Mouse (Mus musculus) testis, adult 2 months (tissue): ENCODE data around the gene Arpc1a. TPM values are rescaled to one million over a fixed set of nuclear protein-coding genes. Genes with fewer than 3 reads are reported as not detected.
A peak's percentile ranks its signal among the peaks of the same experiment; 100 is the strongest.
"Not testable (repeated sequence)": the region's sequence is repeated elsewhere in the genome, so short reads cannot be mapped to it uniquely, and the experiment has no call there.

ENCODE experiments used
- H3K27ac ChIP-seq: fragments of 200-500 bp; 2 replicates; pipeline ENCODE4 v1.5.1; 2012; ENCODE audit warnings: low read depth, low read length; ENCODE audit not compliant: control insufficient read depth, insufficient read depth
- H3K27me3 ChIP-seq: fragments of 200-500 bp; 2 replicates; pipeline ENCODE4 v1.6.1; 2012; ENCODE audit warnings: mild to moderate bottlenecking, low read length, moderate library complexity; ENCODE audit not compliant: control insufficient read depth, insufficient read depth
- H3K36me3 ChIP-seq: fragments of 200-500 bp; 2 replicates; pipeline ENCODE4 v1.6.1; 2012; ENCODE audit warnings: mild to moderate bottlenecking, low read length; ENCODE audit not compliant: control insufficient read depth, insufficient read depth
- H3K4me1 ChIP-seq: fragments of 200-500 bp; 2 replicates; pipeline ENCODE4 v1.6.1; 2012; ENCODE audit warnings: low read length; ENCODE audit not compliant: control insufficient read depth, insufficient read depth
- H3K4me3 ChIP-seq: fragments of 200-500 bp; 2 replicates; pipeline ENCODE4 v1.5.1; 2012; ENCODE audit warnings: low read depth, mild to moderate bottlenecking, low read length, moderate library complexity, mixed read lengths; ENCODE audit not compliant: control insufficient read depth
- CTCF ChIP-seq: fragments of 200-500 bp; IDR thresholded peaks from 2 replicates; pipeline ENCODE4 v1.5.1; 2012; ENCODE audit warnings: low read depth, mild to moderate bottlenecking, inconsistent platforms, low read length, moderate library complexity; ENCODE audit not compliant: control insufficient read depth, insufficient read depth, insufficient replicate concordance
- POLR2A ChIP-seq: fragments of 200-500 bp; IDR thresholded peaks from 2 replicates; pipeline ENCODE4 v1.6.1; 2012; ENCODE audit warnings: low read depth, mild to moderate bottlenecking, inconsistent platforms, low read length, moderate library complexity; ENCODE audit not compliant: control insufficient read depth
- polyA plus RNA-seq: library from polyadenylated mRNA; depleted of rRNA; stranded (reverse); fragments of >200 nt; gene quantifications from 2 replicates; pipeline ENCODE4 v1.2.3, GENCODE M21; 2012

The Arpc1a gene
- polyA plus RNA-seq, 1 experiment = 147 TPM

DNA sequence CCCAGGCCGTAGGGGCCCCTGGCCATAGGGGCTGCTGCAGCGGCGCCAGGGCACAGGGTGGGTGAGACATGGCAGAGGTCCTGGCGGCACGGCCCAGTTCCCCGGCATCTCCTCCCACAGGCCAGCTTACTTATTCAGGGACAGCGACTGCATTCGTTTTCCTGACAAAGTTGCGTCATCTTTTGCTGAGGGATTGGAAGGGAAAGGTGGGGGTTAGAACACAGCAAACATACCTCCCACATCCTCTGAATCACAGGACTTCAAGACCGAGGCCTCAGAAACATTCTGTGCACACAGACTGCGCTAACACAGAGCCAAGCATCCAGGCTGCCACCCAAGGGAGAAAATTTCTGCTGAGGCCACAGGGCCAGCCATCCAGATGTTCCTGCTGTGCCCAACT lies 46.6 kb downstream of the Arpc1a start:
- Histone ChIP-seq H3K36me3 (peaks cover 8% of the 10 kb centered on the region), H3K27ac (no peak overlapping the region; the same call in 1 of the 2 replicates), H3K4me1 (peaks cover 5% of the 10 kb centered on the region), H3K4me3 (no peak overlapping the region), H3K27me3 (no peaks in the 10 kb centered on the region)
- no peak for TF ChIP-seq CTCF
- TF ChIP-seq POLR2A = no peak

DNA sequence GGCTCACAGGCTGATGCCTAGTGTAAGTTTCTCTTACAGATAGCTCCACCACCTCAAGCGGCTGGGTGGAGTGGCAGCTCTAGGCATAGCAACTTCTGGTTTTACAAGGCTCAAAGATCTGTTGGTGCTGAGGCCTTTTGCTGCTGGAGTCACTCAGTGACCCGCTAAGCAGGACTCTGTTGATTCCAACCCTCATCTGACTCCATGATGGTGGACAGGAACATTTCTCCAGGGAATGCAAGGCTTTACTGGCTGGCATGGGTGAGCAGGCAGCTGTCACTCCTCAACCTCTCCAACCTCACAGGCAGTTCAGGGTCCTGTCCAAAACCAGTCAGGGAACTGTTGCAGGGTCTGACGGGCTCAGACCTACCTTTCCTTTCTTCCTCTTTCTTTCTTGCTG lies 47.4 kb downstream of the Arpc1a start:
- H3K27me3 ChIP-seq = no peaks in the 10 kb centered on the region
- H3K4me1 ChIP-seq = peaks cover 5% of the 10 kb centered on the region
- no peak overlapping the region for H3K27ac ChIP-seq
- TF ChIP-seq POLR2A = no peak
- no peak for TF ChIP-seq CTCF
- peaks cover 8% of the 10 kb centered on the region for H3K36me3 ChIP-seq
- H3K4me3 ChIP-seq = no peak overlapping the region

DNA sequence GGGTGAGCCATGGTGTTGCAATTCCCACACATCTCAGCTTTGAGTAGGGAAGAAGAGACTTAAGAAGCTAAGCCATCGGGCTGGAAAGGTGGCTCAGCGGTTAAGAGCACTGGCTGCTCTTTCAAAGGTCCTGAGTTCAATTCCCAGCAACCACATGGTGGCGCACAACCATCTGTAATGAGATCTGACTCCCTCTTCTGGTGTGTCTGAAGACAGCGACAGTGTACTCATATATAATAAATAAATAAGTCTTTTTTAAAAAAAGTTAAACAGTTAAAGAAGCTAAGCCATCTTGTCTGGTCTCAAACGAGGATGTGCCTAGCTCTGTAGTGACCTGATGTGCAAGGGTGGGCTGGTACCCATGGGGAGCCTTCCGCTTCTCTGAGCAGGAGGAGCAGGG lies 49.6 kb downstream of the Arpc1a start:
- H3K27ac ChIP-seq, H3K36me3 ChIP-seq, H3K4me1 ChIP-seq, H3K27me3 ChIP-seq, H3K4me3 ChIP-seq: not testable (repeated sequence)

DNA sequence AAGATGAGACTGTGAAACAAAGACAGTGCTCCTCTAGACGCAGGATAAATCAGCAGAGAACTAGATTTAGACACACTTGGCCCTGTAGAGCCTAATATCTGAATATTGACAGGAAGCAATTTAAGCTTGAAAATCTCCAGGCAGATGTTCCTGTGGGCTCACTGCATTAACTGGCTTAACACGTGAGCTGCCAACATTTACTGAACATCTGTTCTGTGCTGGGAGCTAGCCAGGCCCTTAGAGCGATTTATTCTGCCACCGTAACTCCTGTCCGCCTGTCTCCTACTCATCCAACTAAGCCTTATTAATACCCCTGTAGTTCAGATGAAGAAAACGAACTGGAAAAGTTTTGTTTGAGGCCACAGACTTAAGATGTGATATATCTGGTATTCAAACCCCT lies 55.2 kb downstream of the Arpc1a start:
- Histone ChIP-seq H3K36me3 (peaks cover 5% of the 10 kb centered on the region), H3K4me1 (no peaks in the 10 kb centered on the region), H3K27me3 (no peaks in the 10 kb centered on the region), H3K27ac (peak overlapping the region; percentile 5), H3K4me3 (peak overlapping the region; percentile 100)
- TF ChIP-seq POLR2A (no peak), CTCF (no peak)

DNA sequence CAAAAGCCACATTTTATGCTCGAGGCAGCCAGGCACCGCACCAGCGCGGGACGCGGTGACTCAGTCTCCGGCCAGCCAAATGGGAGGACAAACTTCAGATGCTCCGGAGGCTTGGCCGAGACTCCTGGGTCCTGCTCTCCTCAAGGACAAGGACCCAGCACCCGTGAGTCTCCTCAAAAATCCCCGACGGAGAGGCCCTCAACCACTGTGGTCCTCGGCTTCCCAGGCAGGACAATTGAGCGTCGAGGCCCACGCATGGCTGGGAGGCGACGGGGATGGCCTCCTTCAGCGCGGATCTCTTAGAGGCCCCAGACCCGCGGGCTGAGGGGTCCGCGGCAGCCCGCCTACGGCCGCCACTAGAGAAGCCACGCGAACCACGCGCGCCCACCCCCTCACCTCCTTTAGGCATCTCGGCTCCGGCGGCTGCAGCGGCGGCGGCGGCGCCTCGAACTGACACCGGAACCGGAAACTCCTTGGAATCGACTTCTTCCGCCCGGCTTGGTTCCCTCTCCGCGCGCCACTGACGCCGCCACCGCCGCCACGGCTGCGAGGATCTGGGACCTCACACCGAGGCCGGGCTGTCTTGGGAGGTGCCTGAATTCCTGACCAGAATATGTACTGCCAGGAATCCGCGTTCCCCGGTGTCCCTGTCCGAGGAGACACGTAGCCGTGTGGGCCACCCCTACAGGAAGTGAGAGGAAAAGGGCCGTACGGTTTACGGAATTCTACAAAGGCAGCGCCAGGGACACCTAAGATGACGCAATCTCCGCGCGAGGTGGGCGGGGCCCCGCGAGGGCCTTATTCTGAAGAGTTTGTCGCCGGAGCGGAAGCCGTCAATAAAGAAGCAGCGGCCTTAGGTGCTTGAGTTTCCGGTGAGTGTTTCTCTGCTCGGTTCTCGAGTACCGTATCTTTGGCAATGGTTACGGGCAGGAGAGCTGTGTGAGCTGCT lies 56.2 kb downstream of the Arpc1a start, which contains the start of the genes Pdap1 and Bud31:
Gene Pdap1 (minus strand): TSS at position 668 of the 949 bp plus-strand sequence.
Gene Bud31 (plus strand): TSS at position 792 of the 949 bp plus-strand sequence.
- H3K4me1 ChIP-seq = no peaks in the 10 kb centered on the region
- peak within 1 kb of the TSS; percentile 100 for H3K27ac ChIP-seq
- H3K36me3 ChIP-seq = peaks cover 3% of the 10 kb centered on the region
- H3K4me3 ChIP-seq = peak within 1 kb of the TSS; percentile 100
- no peaks in the 10 kb centered on the region for H3K27me3 ChIP-seq
- TF ChIP-seq POLR2A = peak; percentile 61
- TF ChIP-seq CTCF = no peak

DNA sequence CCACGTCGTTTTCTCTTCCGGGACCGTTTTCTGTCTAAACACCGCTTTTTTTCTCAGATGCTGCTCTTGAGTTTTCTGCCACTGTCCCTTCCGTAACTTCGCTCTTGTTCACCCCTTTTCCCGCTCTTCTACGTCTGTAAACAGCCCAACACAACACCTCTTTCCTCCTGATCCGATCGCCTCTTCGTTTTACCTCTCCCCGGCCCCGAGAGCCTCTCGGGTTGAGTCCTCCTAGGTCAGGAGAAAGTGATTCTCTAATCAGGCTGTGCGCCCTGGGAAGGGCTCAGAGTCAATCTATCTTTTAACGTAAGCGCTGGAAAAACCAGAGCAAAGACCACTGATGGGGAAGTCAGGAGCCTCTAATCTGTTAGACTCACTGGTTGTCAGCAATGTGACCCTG lies 57.0 kb downstream of the Arpc1a start:
- Histone ChIP-seq H3K36me3 (peaks cover 3% of the 10 kb centered on the region), H3K27ac (peak overlapping the region; percentile 100)

DNA sequence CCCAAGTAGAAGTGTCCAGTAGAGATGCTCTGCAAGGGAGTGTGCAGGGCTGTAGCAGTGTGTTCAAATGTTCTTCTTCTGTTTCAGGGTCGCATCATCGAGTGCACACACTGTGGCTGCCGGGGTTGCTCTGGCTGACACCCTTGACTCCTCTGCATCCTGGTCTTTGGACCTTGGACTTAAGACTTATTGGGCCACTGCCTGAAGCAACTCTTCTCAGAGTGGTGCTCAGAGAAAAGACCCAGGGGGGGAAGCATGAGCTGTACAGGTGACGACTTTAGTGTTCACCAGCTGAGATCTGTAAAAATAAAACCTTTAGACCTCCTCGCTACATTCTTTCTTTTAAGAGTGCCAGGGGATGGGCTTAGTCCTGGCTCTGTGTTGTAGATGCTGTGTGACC lies 64.1 kb downstream of the Arpc1a start:
- TF ChIP-seq CTCF = no peak
- TF ChIP-seq POLR2A = no peak
- Histone ChIP-seq H3K4me3 (no peak overlapping the region), H3K4me1 (no peaks in the 10 kb centered on the region), H3K36me3 (peaks cover 1% of the 10 kb centered on the region), H3K27me3 (no peaks in the 10 kb centered on the region), H3K27ac (no peak overlapping the region)

More for the DNA sequence above, 57.0 kb downstream of the Arpc1a start:
- Histone ChIP-seq H3K4me3 (peak overlapping the region; percentile 100), H3K4me1 (no peaks in the 10 kb centered on the region), H3K27me3 (no peaks in the 10 kb centered on the region)
- TF ChIP-seq POLR2A = no peak
- TF ChIP-seq CTCF = no peak

DNA sequence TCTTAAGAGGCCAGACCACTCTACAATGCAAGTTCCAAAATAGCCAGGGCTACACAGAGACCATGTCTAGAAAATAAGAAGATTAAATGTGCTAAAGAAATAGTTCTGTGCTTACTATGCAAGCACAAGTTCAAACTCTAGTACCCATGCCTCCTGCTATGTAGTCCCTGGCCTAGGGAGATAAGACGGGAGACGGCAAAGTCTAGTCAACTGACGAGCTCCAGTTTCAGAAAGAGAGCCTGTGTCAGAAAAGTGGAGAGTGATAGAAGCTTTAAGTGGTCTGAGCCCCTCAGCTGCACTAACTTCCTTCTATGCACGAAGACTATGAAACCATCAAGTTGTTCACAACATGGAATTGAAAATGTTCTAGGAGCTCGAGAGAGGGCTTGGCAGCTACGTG lies 65.7 kb downstream of the Arpc1a start:
- Histone ChIP-seq H3K27ac (no peak overlapping the region), H3K27me3 (no peaks in the 10 kb centered on the region), H3K36me3 (peaks cover 2% of the 10 kb centered on the region), H3K4me1 (no peaks in the 10 kb centered on the region), H3K4me3 (no peak overlapping the region)
- no peak for TF ChIP-seq POLR2A
- no peak for TF ChIP-seq CTCF
